Mouse (Mus musculus) spleen, adult 2 months (tissue): ENCODE data around the gene Ubxn4.
"Not testable (repeated sequence)": the region's sequence is repeated elsewhere in the genome, so short reads cannot be mapped to it uniquely, and the experiment has no call there.

Experiments
- CTCF ChIP-seq: fragments of 200-500 bp; IDR thresholded peaks from 2 replicates; pipeline ENCODE4 v1.5.1; 2011; ENCODE audit warnings: mild to moderate bottlenecking, inconsistent platforms; ENCODE audit not compliant: insufficient read depth, insufficient read length, insufficient replicate concordance; ENCODE audit errors: extremely low read depth
- POLR2A ChIP-seq: fragments of 200-500 bp; IDR thresholded peaks from 2 replicates; pipeline ENCODE4 v1.6.1; 2011; ENCODE audit warnings: low read depth, low read length, inconsistent platforms

- not testable (repeated sequence) for TF ChIP-seq CTCF, POLR2A
Measured at GRCm38 (mm10) chr1:128267061-128267460, 23.3 kb downstream of the Ubxn4 start.
